Mouse (Mus musculus) left cerebral cortex, adult 18-20 months (tissue): ENCODE measurements at regions not wholly inside any gene's neighbourhood (a gene's known extent, or its start where the extent isn't known, plus 50 kb on each side); places are given as distances from the start of the nearest gene placed in this dataset.

Experiments used
- DNase-seq, 2 experiments: peaks; one replicate each; pipeline ENCODE4 v3.0.0; 2021 to 2022; ENCODE audit warnings: low spot score in 2 of 2, mixed read lengths in 1 of 2

DNA sequence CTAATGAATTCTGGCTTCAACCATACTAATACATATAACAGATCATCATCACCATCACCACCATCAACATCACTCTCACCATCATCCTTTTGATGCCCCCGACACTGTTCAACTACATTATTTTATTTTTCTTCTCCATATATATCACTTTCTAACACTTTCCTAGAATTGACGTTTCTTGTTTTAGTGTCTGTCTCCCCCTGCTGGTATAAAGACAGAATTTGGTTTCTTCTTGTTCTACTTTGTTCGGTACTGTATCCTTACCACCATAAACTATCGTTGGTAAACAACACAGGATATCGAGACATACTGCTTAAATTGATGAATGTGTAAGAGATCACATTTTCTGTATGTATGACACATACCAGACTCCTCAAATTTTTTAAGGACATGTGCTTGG lies 92.5 kb upstream of the Tab3 start:
- no peak for DNase-seq

- peak in 1 of 2 experiments; percentile 11 for DNase-seq
These were observed 76.9 kb upstream of the Tab3 start for GRCm38 (mm10) chrX:85496943-85497342.
